Mouse (Mus musculus) kidney, embryonic 16.5 days (tissue): ENCODE measurements around the gene Slc25a38. TPM values are rescaled to one million over a fixed set of nuclear protein-coding genes. Genes with fewer than 3 reads are reported as not detected.

Experiments
- ATAC-seq: fragments of 200-750 bp; cut with Nextera tagmentation; 2 replicates; pipeline ENCODE4 v1.8.0; 2017; ENCODE audit warnings: moderate TSS enrichment; ENCODE audit not compliant: low FRiP score, low TSS enrichment
- H3K27ac ChIP-seq: fragments of 300-500 bp; sonication (generic); 2 replicates; pipeline ENCODE4 v1.5.1; 2014; ENCODE audit warnings: low read length
- H3K27me3 ChIP-seq: fragments of 300-500 bp; sonication (generic); 2 replicates; pipeline ENCODE4 v1.6.1; 2014; ENCODE audit warnings: low read length, control low read depth, mixed read lengths; ENCODE audit not compliant: insufficient read depth
- H3K36me3 ChIP-seq: fragments of 300-500 bp; sonication (generic); 2 replicates; pipeline ENCODE4 v1.6.1; 2014; ENCODE audit warnings: low read length, control low read depth, mixed read lengths; ENCODE audit not compliant: insufficient read depth
- H3K4me1 ChIP-seq: fragments of 300-500 bp; sonication (generic); 2 replicates; pipeline ENCODE4 v1.6.1; 2014; ENCODE audit warnings: low read length, control low read depth, mixed read lengths; ENCODE audit not compliant: insufficient read depth
- H3K4me2 ChIP-seq: fragments of 300-500 bp; sonication (generic); replicated peaks from 2 replicates; pipeline ENCODE4 v1.6.1; 2014; ENCODE audit warnings: low read depth, low read length
- H3K4me3 ChIP-seq: fragments of 300-500 bp; sonication (generic); 2 replicates; pipeline ENCODE4 v1.5.1; 2014; ENCODE audit warnings: mild to moderate bottlenecking, low read length
- H3K9ac ChIP-seq: fragments of 300-500 bp; sonication (generic); replicated peaks from 2 replicates; pipeline ENCODE4 v1.6.1; 2014; ENCODE audit warnings: low read length
- H3K9me3 ChIP-seq: fragments of 300-500 bp; sonication (generic); 2 replicates; pipeline ENCODE4 v1.6.1; 2016; ENCODE audit warnings: low read length, control low read depth
- WGBS: fragments of 180-500 bp; shearing (Covaris S2); extraction: QIAGEN DNeasy Blood & Tissue Kit; methylation state at CpG from one replicate; pipeline ENCODE4 v1.1.7; 2014; 5-methylcytosine and 5-hydroxymethylcytosine counted together
- polyA plus RNA-seq: library from polyadenylated mRNA; unstranded; fragments of >200 nt; fragmentation: Nextera tagmentation; extraction: Ambion mirVana; gene quantifications from 2 replicates; pipeline ENCODE4 v1.2.1, GENCODE M21; 2015

Slc25a38 gene
- polyA plus RNA-seq, 1 experiment from 2014 or later = 36.3 TPM

- ATAC-seq = no peak
- Histone ChIP-seq H3K27me3 (no peaks in the 10 kb centered on the region), H3K4me1 (no peaks in the 10 kb centered on the region), H3K4me2 (no peak overlapping the region), H3K4me3 (no peak overlapping the region), H3K27ac (no peak overlapping the region), H3K9me3 (peaks cover 3% of the 10 kb centered on the region; the same call in 1 of the 2 replicates), H3K9ac (no peak overlapping the region), H3K36me3 (no peaks in the 10 kb centered on the region)
- WGBS = 71% methylated on average over 11 of the region's 11 CpGs
Measured at GRCm38 (mm10) chr9:120167826-120168225, 57.7 kb downstream of the Slc25a38 start.

- WGBS = 41% methylated on average over 5 of the region's 5 CpGs
- no peaks in the 10 kb centered on the region for H3K36me3 ChIP-seq
- no peak overlapping the region for H3K27ac ChIP-seq
- no peak overlapping the region for H3K9ac ChIP-seq
- H3K27me3 ChIP-seq = no peaks in the 10 kb centered on the region
- peaks cover 3% of the 10 kb centered on the region; the same call in 1 of the 2 replicates for H3K9me3 ChIP-seq
- no peak overlapping the region for H3K4me2 ChIP-seq
- ATAC-seq = 0 out of 2 replicates have a peak, but pooled peaks have one; percentile 27
- H3K4me3 ChIP-seq = no peak overlapping the region
- no peaks in the 10 kb centered on the region for H3K4me1 ChIP-seq
Measured at GRCm38 (mm10) chr9:120171295-120171694, 61.1 kb downstream of the Slc25a38 start.

Other genes with a start within 250 kb of the Slc25a38 start
- 54.2 and 56.5 TPM in 2 replicates for gene Wdr48, start 215.5 kb upstream of the Slc25a38 start, polyA plus RNA-seq
- gene Gorasp1, start 172.8 kb upstream of the Slc25a38 start, polyA plus RNA-seq = 28.0 and 29.5 TPM in 2 replicates
- gene Ttc21a, start 172.8 kb upstream of the Slc25a38 start, polyA plus RNA-seq = 0.20 and 0.35 TPM in 2 replicates
- gene Csrnp1, start 125.7 kb upstream of the Slc25a38 start, polyA plus RNA-seq = 7.1 and 8.7 TPM in 2 replicates
- 0.22 and 0.23 TPM in 2 replicates for gene Xirp1, start 86.8 kb upstream of the Slc25a38 start, polyA plus RNA-seq
- 5.3 and 7.9 TPM in 2 replicates for gene Cx3cr1, start 40.5 kb upstream of the Slc25a38 start, polyA plus RNA-seq
- not detected in 2 replicates for gene Ccr8, start 18.3 kb upstream of the Slc25a38 start, polyA plus RNA-seq
- 1,478 and 1,498 TPM in 2 replicates for gene Rpsa, start 17.3 kb downstream of the Slc25a38 start, polyA plus RNA-seq
- not detected in 2 replicates for gene Mobp, start 39.3 kb downstream of the Slc25a38 start, polyA plus RNA-seq
- 0.19 and 0.30 TPM in 2 replicates for gene Myrip, start 191.1 kb downstream of the Slc25a38 start, polyA plus RNA-seq